Mouse (Mus musculus): ENCODE measurements around the gene Ivl. TPM values are rescaled to one million over a fixed set of nuclear protein-coding genes. Genes with fewer than 3 reads are reported as not detected.

Gene Ivl
- total and polyA plus RNA-seq, 2 experiments from 2014 or later = 6.4 TPM; not detected in 1

GRCm38 (mm10) chr3:92599973-92600372, 26.4 kb upstream of the Ivl start:
- ATAC-seq (ENCODE audit: insufficient read depth, low read depth) (no peak), DNase-seq (ENCODE audit: low spot score) (no peak)
- Histone ChIP-seq H3K4me2 (ENCODE audit: low read depth, low read length) (no peak overlapping the region), H3K27me3 (ENCODE audit: control insufficient read depth, insufficient read depth, low read length) (no peaks in the 10 kb centered on the region), H3K4me3 (ENCODE audit: low read depth, low read length) (no peak overlapping the region), H3K9ac (replicated peaks; ENCODE audit: low read depth, low read length) (no peak overlapping the region), H3K36me3 (replicated peaks; ENCODE audit: control insufficient read depth, insufficient read depth, low read length) (no peaks in the 10 kb centered on the region), H3K4me1 (ENCODE audit: control insufficient read depth, insufficient read depth) (no peaks in the 10 kb centered on the region), H3K9me3 (replicated peaks; ENCODE audit: control insufficient read depth, low read length) (no peaks in the 10 kb centered on the region), H3K27ac (ENCODE audit: low read depth) (no peak overlapping the region)
- no peak for TF ChIP-seq EP300 (IDR thresholded peaks at IDR 0.05; ENCODE audit: low read depth)
- no peak for TF ChIP-seq CTCF (IDR thresholded peaks at IDR 0.05; ENCODE audit: low read depth)

GRCm38 (mm10) chr3:92598429-92598828, 24.9 kb upstream of the Ivl start:
- no peaks in the 10 kb centered on the region for H3K36me3 ChIP-seq (replicated peaks; ENCODE audit: control insufficient read depth, insufficient read depth, low read length)
- WGBS = 89% methylated on average over 2 of the region's 2 CpGs
- no peak for TF ChIP-seq CTCF (IDR thresholded peaks at IDR 0.05; ENCODE audit: low read depth)
- TF ChIP-seq EP300 (IDR thresholded peaks at IDR 0.05; ENCODE audit: low read depth) = no peak
- no peaks in the 10 kb centered on the region for H3K9me3 ChIP-seq (replicated peaks; ENCODE audit: control insufficient read depth, low read length)
- H3K4me3 ChIP-seq (ENCODE audit: low read depth, low read length) = no peak overlapping the region
- ATAC-seq (ENCODE audit: insufficient read depth, low read depth) (no peak), DNase-seq (ENCODE audit: low spot score) (no peak)
- no peak overlapping the region for H3K9ac ChIP-seq (replicated peaks; ENCODE audit: low read depth, low read length)
- no peak overlapping the region for H3K27ac ChIP-seq (ENCODE audit: low read depth)
- no peaks in the 10 kb centered on the region for H3K4me1 ChIP-seq (ENCODE audit: control insufficient read depth, insufficient read depth)
- no peaks in the 10 kb centered on the region for H3K27me3 ChIP-seq (ENCODE audit: control insufficient read depth, insufficient read depth, low read length)
- no peak overlapping the region for H3K4me2 ChIP-seq (ENCODE audit: low read depth, low read length)

GRCm38 (mm10) chr3:92588858-92589257, 15.3 kb upstream of the Ivl start, which contains the start of gene Smcp:
TSS of gene Smcp (minus strand) at chr3:92588997.
- Histone ChIP-seq H3K27me3 (ENCODE audit: control insufficient read depth, insufficient read depth, low read length) (no peaks in the 10 kb centered on the region), H3K9ac (replicated peaks; ENCODE audit: low read depth, low read length) (no peak within 1 kb of the TSS), H3K4me3 (ENCODE audit: low read depth, low read length) (no peak within 1 kb of the TSS), H3K36me3 (replicated peaks; ENCODE audit: control insufficient read depth, insufficient read depth, low read length) (no peaks in the 10 kb centered on the region), H3K9me3 (replicated peaks; ENCODE audit: control insufficient read depth, low read length) (no peaks in the 10 kb centered on the region), H3K27ac (ENCODE audit: low read depth) (no peak within 1 kb of the TSS), H3K4me1 (ENCODE audit: control insufficient read depth, insufficient read depth) (no peaks in the 10 kb centered on the region), H3K4me2 (ENCODE audit: low read depth, low read length) (no peak within 1 kb of the TSS)
- 53% methylated on average over 1 of the region's 1 CpGs for WGBS
- TF ChIP-seq CTCF (IDR thresholded peaks at IDR 0.05; ENCODE audit: low read depth) (no peak), EP300 (IDR thresholded peaks at IDR 0.05; ENCODE audit: low read depth) (no peak)
- no peak for ATAC-seq (ENCODE audit: insufficient read depth, low read depth)
- no peak for DNase-seq (ENCODE audit: low spot score)

- no peaks in the 10 kb centered on the region for H3K27me3 ChIP-seq (ENCODE audit: control insufficient read depth, insufficient read depth, low read length)
- WGBS = 72% methylated on average over 3 of the region's 3 CpGs
- no peak for DNase-seq (ENCODE audit: low spot score)
- no peak overlapping the region for H3K4me3 ChIP-seq (ENCODE audit: low read depth, low read length)
- no peaks in the 10 kb centered on the region for H3K9me3 ChIP-seq (replicated peaks; ENCODE audit: control insufficient read depth, low read length)
- H3K36me3 ChIP-seq (replicated peaks; ENCODE audit: control insufficient read depth, insufficient read depth, low read length) = no peaks in the 10 kb centered on the region
- TF ChIP-seq EP300 (IDR thresholded peaks at IDR 0.05; ENCODE audit: low read depth) = no peak
- TF ChIP-seq CTCF (IDR thresholded peaks at IDR 0.05; ENCODE audit: low read depth) = no peak
- no peak overlapping the region for H3K4me2 ChIP-seq (ENCODE audit: low read depth, low read length)
- no peak for ATAC-seq (ENCODE audit: insufficient read depth, low read depth)
- no peak overlapping the region for H3K27ac ChIP-seq (ENCODE audit: low read depth)
- H3K4me1 ChIP-seq (ENCODE audit: control insufficient read depth, insufficient read depth) = no peaks in the 10 kb centered on the region
- no peak overlapping the region for H3K9ac ChIP-seq (replicated peaks; ENCODE audit: low read depth, low read length)
Measured at GRCm38 (mm10) chr3:92587190-92587589, 13.7 kb upstream of the Ivl start.

GRCm38 (mm10) chr3:92585055-92585454, 11.5 kb upstream of the Ivl start:
- DNase-seq (ENCODE audit: low spot score) (no peak), ATAC-seq (ENCODE audit: insufficient read depth, low read depth) (no peak)
- no peak overlapping the region for H3K4me3 ChIP-seq (ENCODE audit: low read depth, low read length)
- TF ChIP-seq CTCF (IDR thresholded peaks at IDR 0.05; ENCODE audit: low read depth) (no peak), EP300 (IDR thresholded peaks at IDR 0.05; ENCODE audit: low read depth) (no peak)
- H3K36me3 ChIP-seq (replicated peaks; ENCODE audit: control insufficient read depth, insufficient read depth, low read length) = no peaks in the 10 kb centered on the region
- H3K9me3 ChIP-seq (replicated peaks; ENCODE audit: control insufficient read depth, low read length) = no peaks in the 10 kb centered on the region
- H3K4me2 ChIP-seq (ENCODE audit: low read depth, low read length) = no peak overlapping the region
- no peak overlapping the region for H3K27ac ChIP-seq (ENCODE audit: low read depth)
- WGBS = 30% methylated on average over 1 of the region's 1 CpGs
- H3K4me1 ChIP-seq (ENCODE audit: control insufficient read depth, insufficient read depth) = no peaks in the 10 kb centered on the region
- no peaks in the 10 kb centered on the region for H3K27me3 ChIP-seq (ENCODE audit: control insufficient read depth, insufficient read depth, low read length)
- H3K9ac ChIP-seq (replicated peaks; ENCODE audit: low read depth, low read length) = no peak overlapping the region

GRCm38 (mm10) chr3:92583164-92583826, 9.8 kb upstream of the Ivl start:
- DNase-seq (ENCODE audit: low spot score) = no peak
- Histone ChIP-seq H3K27me3 (ENCODE audit: control insufficient read depth, insufficient read depth, low read length) (no peaks in the 10 kb centered on the region), H3K4me1 (ENCODE audit: control insufficient read depth, insufficient read depth) (no peaks in the 10 kb centered on the region), H3K27ac (ENCODE audit: low read depth) (no peak overlapping the region), H3K9me3 (replicated peaks; ENCODE audit: control insufficient read depth, low read length) (no peaks in the 10 kb centered on the region), H3K36me3 (replicated peaks; ENCODE audit: control insufficient read depth, insufficient read depth, low read length) (no peaks in the 10 kb centered on the region), H3K9ac (replicated peaks; ENCODE audit: low read depth, low read length) (no peak overlapping the region), H3K4me3 (ENCODE audit: low read depth, low read length) (no peak overlapping the region), H3K4me2 (ENCODE audit: low read depth, low read length) (no peak overlapping the region)
- TF ChIP-seq CTCF (IDR thresholded peaks at IDR 0.05; ENCODE audit: low read depth) (no peak), EP300 (IDR thresholded peaks at IDR 0.05; ENCODE audit: low read depth) (no peak)
- ATAC-seq (ENCODE audit: insufficient read depth, low read depth) = no peak
- WGBS = 65% methylated on average over 3 of the region's 3 CpGs

All from heart, postnatal 0 days (tissue).